Mouse (Mus musculus): ENCODE data around the gene Acbd4.

The Acbd4 gene

GRCm38 (mm10) chr11:103115163-103116007 lies 13.9 kb downstream of the Acbd4 start:
- DNase-seq: peak; percentile 81

GRCm38 (mm10) chr11:103116008-103116818 lies 14.7 kb downstream of the Acbd4 start, which contains the start of gene Hexim1:
TSS of gene Hexim1 (plus strand) at chr11:103116231.
- DNase-seq: peak; percentile 100

- peak; percentile 84 for DNase-seq
These were observed 15.6 kb downstream of the Acbd4 start for GRCm38 (mm10) chr11:103116959-103117590.

GRCm38 (mm10) chr11:103117591-103118009 lies 16.1 kb downstream of the Acbd4 start:
- DNase-seq: peak; percentile 53

GRCm38 (mm10) chr11:103118866-103119265 lies 17.4 kb downstream of the Acbd4 start:
- no peak for DNase-seq

- DNase-seq: no peak
These were observed 18.1 kb downstream of the Acbd4 start for GRCm38 (mm10) chr11:103119609-103120008.

- DNase-seq: peak; percentile 31
These were observed 18.8 kb downstream of the Acbd4 start for GRCm38 (mm10) chr11:103120315-103120714.

- peak; percentile 60 for DNase-seq
These were observed 30.5 kb downstream of the Acbd4 start, which contains the start of gene Hexim2 for GRCm38 (mm10) chr11:103131701-103132575. TSS of gene Hexim2 (plus strand) at chr11:103132429.

GRCm38 (mm10) chr11:103132576-103133455 lies 31.3 kb downstream of the Acbd4 start:
- peak; percentile 100 for DNase-seq

GRCm38 (mm10) chr11:103133456-103134185 lies 32.1 kb downstream of the Acbd4 start:
- DNase-seq: no peak

GRCm38 (mm10) chr11:103134221-103134620 lies 32.7 kb downstream of the Acbd4 start:
- no peak for DNase-seq

- DNase-seq: no peak
These were observed 34.6 kb downstream of the Acbd4 start for GRCm38 (mm10) chr11:103136039-103136577.

GRCm38 (mm10) chr11:103139951-103140762 lies 38.7 kb downstream of the Acbd4 start:
- DNase-seq: no peak

- peak; percentile 46 for DNase-seq
These were observed 39.2 kb downstream of the Acbd4 start for GRCm38 (mm10) chr11:103140763-103141100.

- peak; percentile 77 for DNase-seq
These were observed 39.8 kb downstream of the Acbd4 start for GRCm38 (mm10) chr11:103141101-103141943.

GRCm38 (mm10) chr11:103141944-103142255 lies 40.4 kb downstream of the Acbd4 start:
- no peak for DNase-seq

GRCm38 (mm10) chr11:103142441-103143182 lies 41.1 kb downstream of the Acbd4 start:
- DNase-seq: peak; percentile 81
